Mouse (Mus musculus) bone marrow, adult 2 months (tissue): ENCODE data around the gene Disp1.

ENCODE experiments used
- CTCF ChIP-seq: fragments of 200-500 bp; IDR thresholded peaks from 2 replicates; pipeline ENCODE4 v1.5.1; 2011; ENCODE audit warnings: low read length, control low read depth; ENCODE audit not compliant: control insufficient read depth, insufficient read depth
- POLR2A ChIP-seq: fragments of 200-500 bp; IDR thresholded peaks from 2 replicates; pipeline ENCODE4 v1.6.1; 2011; ENCODE audit warnings: low read depth, mild to moderate bottlenecking, control low read depth, low read length, borderline replicate concordance; ENCODE audit not compliant: control insufficient read depth

GRCm38 (mm10) chr1:183232985-183233678 lies 11.8 kb upstream of the Disp1 start:
- TF ChIP-seq CTCF (no peak), POLR2A (no peak)
